Mouse (Mus musculus) forebrain, embryonic 16.5 days (tissue): ENCODE data around the gene Clp1. TPM values are rescaled to one million over a fixed set of nuclear protein-coding genes. Genes with fewer than 3 reads are reported as not detected.
A peak's percentile ranks its signal among the peaks of the same experiment; 100 is the strongest.

ENCODE experiments used
- ATAC-seq: fragments of 200-750 bp; cut with Nextera tagmentation; 2 replicates; pipeline ENCODE4 v1.8.0; 2017; ENCODE audit warnings: mild to moderate bottlenecking, moderate library complexity
- H3K27ac ChIP-seq: fragments of 300-500 bp; sonication (generic); 2 replicates; pipeline ENCODE4 v1.5.1; 2014; ENCODE audit warnings: low read length, control low read depth
- H3K27me3 ChIP-seq: fragments of 300-500 bp; sonication (generic); replicated peaks from 2 replicates; pipeline ENCODE4 v1.6.1; 2014; ENCODE audit warnings: low read length; ENCODE audit not compliant: control insufficient read depth, insufficient read depth
- H3K36me3 ChIP-seq: fragments of 300-500 bp; sonication (generic); 2 replicates; pipeline ENCODE4 v1.6.1; 2014; ENCODE audit not compliant: control insufficient read depth, insufficient read depth
- H3K4me1 ChIP-seq: fragments of 300-500 bp; sonication (generic); replicated peaks from 2 replicates; pipeline ENCODE4 v1.6.1; 2014; ENCODE audit warnings: low read length; ENCODE audit not compliant: control insufficient read depth, insufficient read depth
- H3K4me2 ChIP-seq: fragments of 300-500 bp; sonication (generic); 2 replicates; pipeline ENCODE4 v1.6.1; 2014; ENCODE audit warnings: mild to moderate bottlenecking, low read length, control low read depth
- H3K4me3 ChIP-seq: fragments of 300-500 bp; sonication (generic); replicated peaks from 2 replicates; pipeline ENCODE4 v1.5.1; 2014; ENCODE audit warnings: mild to moderate bottlenecking, low read length, control low read depth
- H3K9ac ChIP-seq: fragments of 300-500 bp; sonication (generic); replicated peaks from 2 replicates; pipeline ENCODE4 v1.6.1; 2014; ENCODE audit warnings: low read depth, low read length, control low read depth
- H3K9me3 ChIP-seq: fragments of 300-500 bp; sonication (generic); 2 replicates; pipeline ENCODE4 v1.6.1; 2016; ENCODE audit warnings: low read length; ENCODE audit not compliant: control insufficient read depth
- WGBS: fragments of 180-500 bp; shearing (Covaris S2); extraction: QIAGEN DNeasy Blood & Tissue Kit; methylation state at CpG from one replicate; pipeline ENCODE4 v1.1.7; 2014; 5-methylcytosine and 5-hydroxymethylcytosine counted together
- polyA plus RNA-seq: library from polyadenylated mRNA; unstranded; fragments of >200 nt; fragmentation: Nextera tagmentation; extraction: Ambion mirVana; gene quantifications from 2 replicates; pipeline ENCODE4 v1.2.1, GENCODE M21; 2015

Clp1 gene
- polyA plus RNA-seq, result 28.1 and 28.8 TPM in 2 replicates

- Histone ChIP-seq H3K4me2 (peak within 1 kb of the TSS; percentile 98), H3K27me3 (no peaks in the 10 kb centered on the region), H3K9ac (peak within 1 kb of the TSS; percentile 71), H3K36me3 (peaks cover 7% of the 10 kb centered on the region), H3K9me3 (no peaks in the 10 kb centered on the region), H3K27ac (peak within 1 kb of the TSS; percentile 86), H3K4me3 (peak within 1 kb of the TSS; percentile 70), H3K4me1 (peaks cover 25% of the 10 kb centered on the region)
- under 1% methylated on average over 39 of the region's 39 CpGs for WGBS
- peak; percentile 97 for ATAC-seq
These were observed at the start of gene Clp1 for GRCm38 (mm10) chr2:84727172-84727858. Gene Clp1 (minus strand): TSS chr2:84727350.

GRCm38 (mm10) chr2:84775665-84776064 is 48.5 kb upstream of the Clp1 start:
- H3K36me3 ChIP-seq, result no peaks in the 10 kb centered on the region
- no peaks in the 10 kb centered on the region for H3K27me3 ChIP-seq
- no peak overlapping the region for H3K4me3 ChIP-seq
- H3K4me1 ChIP-seq, result peaks cover 8% of the 10 kb centered on the region
- 65% methylated on average over 6 of the region's 6 CpGs for WGBS
- H3K9me3 ChIP-seq, result no peaks in the 10 kb centered on the region
- H3K27ac ChIP-seq, result no peak overlapping the region
- ATAC-seq, result no peak
- H3K4me2 ChIP-seq, result no peak overlapping the region
- H3K9ac ChIP-seq, result no peak overlapping the region

- peaks cover 8% of the 10 kb centered on the region for H3K4me1 ChIP-seq
- H3K27me3 ChIP-seq, result no peaks in the 10 kb centered on the region
- no peaks in the 10 kb centered on the region for H3K9me3 ChIP-seq
- peak within 1 kb of the TSS; percentile 47; the same call in 1 of the 2 replicates for H3K27ac ChIP-seq
- ATAC-seq, result peak; percentile 16; the same call in 1 of the 2 replicates
- H3K36me3 ChIP-seq, result no peaks in the 10 kb centered on the region
- peak within 1 kb of the TSS; percentile 59 for H3K9ac ChIP-seq
- H3K4me3 ChIP-seq, result peak within 1 kb of the TSS; percentile 33
- WGBS, result 66% methylated on average over 9 of the region's 9 CpGs
- H3K4me2 ChIP-seq, result peak within 1 kb of the TSS; percentile 53
These were observed 48.1 kb upstream of the Clp1 start, which contains the start of gene Serping1 for GRCm38 (mm10) chr2:84775241-84775640. Gene Serping1 (minus strand): TSS chr2:84775444.

- peak; percentile 91 for ATAC-seq
- Histone ChIP-seq H3K27ac (peak overlapping the region; percentile 47; the same call in 1 of the 2 replicates), H3K4me2 (peak overlapping the region; percentile 53), H3K9me3 (no peaks in the 10 kb centered on the region), H3K4me1 (peaks cover 8% of the 10 kb centered on the region), H3K9ac (peak overlapping the region; percentile 59), H3K27me3 (no peaks in the 10 kb centered on the region), H3K4me3 (peak overlapping the region; percentile 33), H3K36me3 (no peaks in the 10 kb centered on the region)
- 2% methylated on average over 14 of the region's 15 CpGs for WGBS
These were observed 47.6 kb upstream of the Clp1 start for GRCm38 (mm10) chr2:84774751-84775150.

- ATAC-seq, result no peak
- Histone ChIP-seq H3K27ac (no peak overlapping the region), H3K4me1 (peaks cover 8% of the 10 kb centered on the region), H3K9me3 (no peaks in the 10 kb centered on the region), H3K9ac (no peak overlapping the region), H3K27me3 (no peaks in the 10 kb centered on the region), H3K36me3 (no peaks in the 10 kb centered on the region), H3K4me3 (no peak overlapping the region), H3K4me2 (no peak overlapping the region)
- 87% methylated on average over 5 of the region's 5 CpGs for WGBS
These were observed 46.0 kb upstream of the Clp1 start for GRCm38 (mm10) chr2:84773195-84773594.

- H3K27me3 ChIP-seq, result no peaks in the 10 kb centered on the region
- no peak for ATAC-seq
- no peak overlapping the region for H3K9ac ChIP-seq
- H3K4me1 ChIP-seq, result peaks cover 8% of the 10 kb centered on the region
- H3K36me3 ChIP-seq, result no peaks in the 10 kb centered on the region
- 94% methylated on average over 4 of the region's 4 CpGs for WGBS
- H3K4me2 ChIP-seq, result no peak overlapping the region
- H3K4me3 ChIP-seq, result no peak overlapping the region
- H3K27ac ChIP-seq, result no peak overlapping the region
- H3K9me3 ChIP-seq, result no peaks in the 10 kb centered on the region
These were observed 45.3 kb upstream of the Clp1 start for GRCm38 (mm10) chr2:84772454-84772853.

- ATAC-seq, result no peak
These were observed 43.4 kb upstream of the Clp1 start for GRCm38 (mm10) chr2:84770501-84770900.

GRCm38 (mm10) chr2:84762818-84763217 is 35.7 kb upstream of the Clp1 start:
- Histone ChIP-seq H3K27ac (no peak overlapping the region), H3K9me3 (no peaks in the 10 kb centered on the region), H3K4me2 (no peak overlapping the region), H3K36me3 (no peaks in the 10 kb centered on the region), H3K27me3 (no peaks in the 10 kb centered on the region), H3K4me3 (no peak overlapping the region), H3K9ac (no peak overlapping the region), H3K4me1 (no peaks in the 10 kb centered on the region)
- 64% methylated on average over 1 of the region's 1 CpGs for WGBS
- ATAC-seq, result no peak

More at GRCm38 (mm10) chr2:84770501-84770900, 43.4 kb upstream of the Clp1 start:
- no peaks in the 10 kb centered on the region for H3K9me3 ChIP-seq
- H3K4me1 ChIP-seq, result peaks cover 8% of the 10 kb centered on the region
- H3K27ac ChIP-seq, result no peak overlapping the region
- no peak overlapping the region for H3K9ac ChIP-seq
- no peaks in the 10 kb centered on the region for H3K27me3 ChIP-seq
- H3K36me3 ChIP-seq, result no peaks in the 10 kb centered on the region
- no peak overlapping the region for H3K4me2 ChIP-seq
- WGBS, result 87% methylated on average over 6 of the region's 6 CpGs
- no peak overlapping the region for H3K4me3 ChIP-seq

- H3K4me3 ChIP-seq, result no peak overlapping the region
- no peak overlapping the region for H3K4me2 ChIP-seq
- H3K4me1 ChIP-seq, result no peaks in the 10 kb centered on the region
- WGBS, result 27% methylated on average over 4 of the region's 4 CpGs
- no peak overlapping the region for H3K9ac ChIP-seq
- ATAC-seq, result no peak
- no peaks in the 10 kb centered on the region for H3K27me3 ChIP-seq
- H3K36me3 ChIP-seq, result no peaks in the 10 kb centered on the region
- no peaks in the 10 kb centered on the region for H3K9me3 ChIP-seq
- no peak overlapping the region for H3K27ac ChIP-seq
These were observed 35.1 kb upstream of the Clp1 start for GRCm38 (mm10) chr2:84762295-84762694.
